Mouse (Mus musculus): ENCODE results near the gene Cript. TPM values are rescaled to one million over a fixed set of nuclear protein-coding genes. Genes with fewer than 3 reads are reported as not detected.

Gene Cript
- total RNA-seq, 2 experiments from 2014 or later: 46.1 to 51.7 TPM

- no peak for TF ChIP-seq CTCF (IDR thresholded peaks at IDR 0.05)
Observed at GRCm38 (mm10) chr17:87080724-87081123, 55.4 kb downstream of the Cript start.

GRCm38 (mm10) chr17:87082547-87082946 lies 57.2 kb downstream of the Cript start:
- no peak overlapping the region for H3K4me3 ChIP-seq
- TF ChIP-seq CTCF (IDR thresholded peaks at IDR 0.05): no peak
- intact Hi-C loops (cut with DNase I): no loop called here

More at GRCm38 (mm10) chr17:87080724-87081123, 55.4 kb downstream of the Cript start:
- no peak for DNase-seq
- intact Hi-C loops (cut with DNase I): no loop called here
- no peak overlapping the region for H3K27ac ChIP-seq
- H3K4me3 ChIP-seq: no peak overlapping the region

GRCm38 (mm10) chr17:87083671-87084070 lies 58.3 kb downstream of the Cript start:
- intact Hi-C loops (cut with DNase I): no loop called here
- TF ChIP-seq CTCF (IDR thresholded peaks at IDR 0.05): no peak
- H3K27ac ChIP-seq: no peak overlapping the region

More at GRCm38 (mm10) chr17:87082547-87082946, 57.2 kb downstream of the Cript start:
- no peak for DNase-seq
- H3K27ac ChIP-seq: no peak overlapping the region

More at GRCm38 (mm10) chr17:87083671-87084070, 58.3 kb downstream of the Cript start:
- DNase-seq: no peak
- no peak overlapping the region for H3K4me3 ChIP-seq

Other genes with a start within 250 kb of the Cript start
- gene Tmem247, start 108.2 kb upstream of the Cript start, total RNA-seq (2021): not detected
- gene Atp6v1e2, start 77.7 kb upstream of the Cript start, total RNA-seq (2021): not detected
- 100 to 1,000 TPM; 168 to 172 TPM for gene Rhoq, start 62.5 kb upstream of the Cript start, total RNA-seq (2021)
- 1 to 10 TPM; 2.2 to 2.7 TPM for gene Pigf, start 144 bp upstream of the Cript start, total RNA-seq (2021)
- 10 to 100 TPM; 12.9 to 20.5 TPM for gene Socs5, start 82.1 kb downstream of the Cript start, total RNA-seq (2021)
- gene Mcfd2, start 240.4 kb downstream of the Cript start, total RNA-seq (2021): 10 to 100 TPM; 23.7 to 29.7 TPM